Mouse (Mus musculus): ENCODE measurements around the gene Azi2.

- TF ChIP-seq POLR2A (IDR thresholded peaks at IDR 0.05; ENCODE audit: borderline replicate concordance, low read depth, low read length) (no peak), CTCF (IDR thresholded peaks at IDR 0.05; ENCODE audit: low read depth, low read length) (no peak)
These were observed 10.0 kb upstream of the Azi2 start for GRCm38 (mm10) chr9:118030252-118030651.
